8 mouse cellular contexts compared by ENCODE assay signal in genomic region chr4:124693135-124693894, GRCm38 (mm10). TPM values are rescaled to one million over a fixed set of nuclear protein-coding genes. Genes with fewer than 3 reads are reported as not detected.
A peak's percentile ranks its signal among the peaks of the same experiment; 100 is the strongest.
DNase-seq lines count a peak whose midpoint lies in the region; ATAC-seq lines count a peak whose summit lies in the region.

Gene Utp11 (minus strand): TSS chr4:124693600.

- peak within 1 kb of the TSS; percentile 84 for H3K9ac ChIP-seq in hindbrain, embryonic 12.5 days

- peaks cover 14% of the 10 kb centered on the region for H3K4me1 ChIP-seq in hindbrain, embryonic 12.5 days

- WGBS in hindbrain, embryonic 12.5 days = under 1% methylated on average over 43 of the region's 43 CpGs

- H3K4me2 ChIP-seq in hindbrain, embryonic 12.5 days (replicated peaks) = peak within 1 kb of the TSS; percentile 66

- H3K9me3 ChIP-seq in hindbrain, embryonic 12.5 days (replicated peaks) = no peaks in the 10 kb centered on the region

- ATAC-seq in hindbrain, embryonic 12.5 days (ENCODE audit: low FRiP score) = peak; percentile 97

- H3K36me3 ChIP-seq in hindbrain, embryonic 12.5 days = no peaks in the 10 kb centered on the region

- H3K27ac ChIP-seq in hindbrain, embryonic 12.5 days = no peak within 1 kb of the TSS; the same call in 1 of the 2 replicates

- DNase-seq in R1 (ENCODE audit: low read depth, low spot score) = peak; percentile 96
- peak; percentile 90 for DNase-seq in cerebellum, postnatal 10 days
- peak; percentile 76 to 83 for DNase-seq in frontal cortex, postnatal 10 days (ENCODE audit: low spot score in 2 of 2)
- peak; percentile 81 to 91 for DNase-seq in layer of hippocampus, postnatal 14 days (ENCODE audit: low spot score in 2 of 2)
- peak; percentile 92 for DNase-seq in lung, postnatal 10 days
- peak; percentile 80 for DNase-seq in retina, adult 2 months (ENCODE audit: low read depth, low spot score)
- peak; percentile 84 for DNase-seq in thymus, postnatal 25 days

- H3K27me3 ChIP-seq in hindbrain, embryonic 12.5 days = peaks cover 21% of the 10 kb centered on the region

- peak within 1 kb of the TSS; percentile 75 for H3K4me3 ChIP-seq in hindbrain, embryonic 12.5 days

RNA-seq across cellular contexts. Expression of gene Utp11, which starts in this region (rescaled TPM):
- polyA plus RNA-seq in hindbrain, embryonic 12.5 days (2016; fragmentation: Nextera tagmentation; extraction: Ambion mirVana) = 60.7 and 68.8 TPM in 2 replicates
- 10 to 100 TPM; 15.5 to 17.5 TPM for total RNA-seq in layer of hippocampus, postnatal 14 days (2021)
